Mouse (Mus musculus): Measurements from ENCODE around the gene Lrrc74a.

Lrrc74a gene

DNA sequence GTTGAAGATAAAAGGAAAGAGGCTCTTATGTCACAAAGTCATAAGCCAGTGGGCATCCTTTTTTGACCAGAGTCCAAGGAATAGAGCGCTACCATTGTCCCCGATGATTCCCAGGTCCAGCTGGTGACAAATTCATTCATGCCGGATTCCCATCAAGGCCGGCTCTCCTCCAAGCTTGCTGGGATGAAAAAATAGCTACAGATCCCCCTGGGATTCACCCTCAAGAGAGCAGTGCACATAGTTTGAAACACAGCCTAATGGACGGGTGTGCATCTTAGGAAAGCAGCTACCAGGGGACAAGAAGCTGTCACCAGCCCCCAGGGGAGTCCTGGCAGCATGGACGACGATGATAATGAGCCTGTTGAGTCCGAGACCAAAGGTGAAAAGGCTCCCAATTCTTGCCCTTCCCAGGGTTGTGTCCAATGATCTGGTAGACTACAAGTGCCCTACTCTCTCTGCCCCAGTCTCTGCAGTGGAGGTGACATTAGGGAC lies at the start of gene Lrrc74a:
Gene Lrrc74a (plus strand): TSS at position 51 of the 492 bp plus-strand sequence.
- DNase-seq (ENCODE audit: low spot score in 2 of 2) = no peak

GRCm38 (mm10) chr12:86685275-86685674 lies 48.9 kb upstream of the Lrrc74a start:
- DNase-seq (ENCODE audit: low spot score in 2 of 2) = no peak

- DNase-seq (ENCODE audit: low spot score in 2 of 2) = peak in 1 of 2 experiments; percentile 69
Measured at GRCm38 (mm10) chr12:86686551-86687330, 47.4 kb upstream of the Lrrc74a start.

- no peak for DNase-seq (ENCODE audit: low spot score in 2 of 2)
Measured at GRCm38 (mm10) chr12:86687445-86687955, 46.7 kb upstream of the Lrrc74a start.

- no peak for DNase-seq (ENCODE audit: low spot score in 2 of 2)
Measured at GRCm38 (mm10) chr12:86687971-86688573, 46.1 kb upstream of the Lrrc74a start.

- DNase-seq (ENCODE audit: low spot score in 2 of 2) = no peak
Measured at GRCm38 (mm10) chr12:86688917-86689316, 45.3 kb upstream of the Lrrc74a start.

- no peak for DNase-seq (ENCODE audit: low spot score in 2 of 2)
Measured at GRCm38 (mm10) chr12:86690700-86691485, 43.3 kb upstream of the Lrrc74a start.

DNA sequence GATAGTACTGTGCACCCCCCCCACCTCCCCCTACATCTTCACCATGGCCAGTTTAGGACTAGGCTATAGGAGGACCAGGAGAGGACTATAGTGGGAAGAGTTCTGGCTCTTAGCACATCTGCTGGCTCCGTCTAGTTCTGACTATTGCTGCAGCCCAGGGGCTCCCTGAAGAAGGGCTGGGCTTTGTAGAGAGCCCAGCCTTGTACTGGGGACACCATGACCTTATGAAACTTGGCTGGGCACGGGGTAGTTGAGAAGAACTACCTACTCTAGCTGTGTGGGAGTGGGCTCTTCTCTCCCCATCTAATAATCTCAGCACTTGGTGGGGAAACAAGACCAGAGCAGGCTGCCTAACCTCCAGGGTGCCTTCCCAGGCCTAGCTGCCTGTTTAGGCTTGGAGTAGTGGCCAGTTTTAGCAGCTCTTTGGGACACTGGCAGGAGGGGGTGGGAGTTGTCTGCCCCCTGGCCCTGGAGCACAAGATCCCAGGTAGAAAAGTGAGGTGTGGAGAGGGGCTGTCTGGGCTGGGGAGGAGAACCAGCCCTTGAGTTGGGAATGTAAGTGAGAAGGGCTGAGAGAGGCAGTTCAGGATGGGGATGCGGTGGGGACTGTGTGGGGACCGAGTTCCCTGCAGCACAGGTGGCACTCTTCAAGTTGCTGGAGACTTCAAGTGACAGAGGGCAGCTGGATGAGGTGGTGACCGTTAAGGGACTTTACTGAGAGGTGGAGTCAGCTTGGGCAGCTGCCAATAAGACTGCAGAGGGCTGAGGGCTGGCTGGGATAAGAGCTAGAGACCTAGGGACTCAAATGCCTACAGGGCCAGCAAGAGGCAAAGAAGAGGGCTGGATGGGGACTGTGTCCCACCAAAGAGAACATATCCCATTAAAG lies 41.5 kb upstream of the Lrrc74a start:
- DNase-seq (ENCODE audit: low spot score in 2 of 2) = no peak

GRCm38 (mm10) chr12:86693389-86693788 lies 40.8 kb upstream of the Lrrc74a start:
- no peak for DNase-seq (ENCODE audit: low spot score in 2 of 2)

DNA sequence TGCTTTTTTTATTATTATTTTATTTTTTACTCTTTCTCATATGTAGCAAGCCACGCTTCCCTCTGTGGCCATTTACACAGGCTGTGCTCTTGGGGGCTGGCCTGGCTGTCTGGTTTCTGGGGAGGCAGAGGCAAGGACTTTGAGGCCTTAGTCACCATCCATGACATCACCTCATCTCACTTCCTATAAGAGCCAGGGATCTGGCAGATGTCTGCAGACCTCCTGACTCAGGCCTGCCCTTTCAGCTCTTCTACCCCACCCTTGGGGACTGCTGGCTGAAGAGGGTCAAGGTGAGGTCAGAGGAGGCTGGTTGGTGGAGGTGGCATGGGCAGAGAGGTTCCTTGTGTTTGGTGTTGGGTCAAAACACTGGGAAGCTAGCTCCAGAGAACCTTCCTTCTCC lies 39.7 kb upstream of the Lrrc74a start:
- no peak for DNase-seq (ENCODE audit: low spot score in 2 of 2)

DNA sequence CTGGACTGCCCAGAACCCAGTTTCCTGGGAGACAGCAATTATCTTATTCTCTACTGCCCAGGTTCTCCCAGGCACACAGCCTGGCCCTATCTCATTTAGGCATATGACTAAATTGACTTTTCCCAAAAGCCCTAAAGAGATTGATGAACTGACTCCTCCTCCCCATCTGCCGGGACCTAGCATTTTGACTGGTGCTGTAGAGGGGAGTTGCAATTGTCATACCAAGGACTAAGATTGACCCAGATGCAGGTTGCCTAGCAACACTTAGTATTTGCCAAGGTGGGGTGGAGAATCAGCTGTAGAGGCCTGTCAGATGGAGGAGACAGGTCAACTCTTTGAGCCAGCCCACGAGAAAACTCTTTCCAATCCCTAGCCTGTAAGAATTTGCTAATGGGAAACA lies 36.2 kb upstream of the Lrrc74a start:
- no peak for DNase-seq (ENCODE audit: low spot score in 2 of 2)

DNA sequence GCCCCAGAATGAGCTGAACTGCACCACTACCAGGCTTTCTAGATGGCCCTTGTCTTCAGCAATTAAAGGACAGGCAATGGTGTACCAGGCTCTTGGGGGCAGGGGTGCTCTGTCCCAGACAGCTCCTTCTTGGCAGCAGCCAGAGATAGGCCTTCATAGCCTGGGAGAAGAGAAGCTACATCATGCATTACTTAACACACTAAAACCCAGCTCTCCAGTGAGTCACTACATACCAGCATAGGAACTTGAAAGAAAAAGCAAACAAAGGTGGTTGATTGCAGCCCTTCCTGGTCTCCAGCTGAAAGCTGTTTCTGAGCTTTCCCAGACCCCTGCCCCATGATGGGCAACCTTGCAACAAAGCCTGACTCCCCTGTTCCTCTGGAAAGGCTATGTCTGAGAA lies 35.6 kb upstream of the Lrrc74a start:
- no peak for DNase-seq (ENCODE audit: low spot score in 2 of 2)

DNA sequence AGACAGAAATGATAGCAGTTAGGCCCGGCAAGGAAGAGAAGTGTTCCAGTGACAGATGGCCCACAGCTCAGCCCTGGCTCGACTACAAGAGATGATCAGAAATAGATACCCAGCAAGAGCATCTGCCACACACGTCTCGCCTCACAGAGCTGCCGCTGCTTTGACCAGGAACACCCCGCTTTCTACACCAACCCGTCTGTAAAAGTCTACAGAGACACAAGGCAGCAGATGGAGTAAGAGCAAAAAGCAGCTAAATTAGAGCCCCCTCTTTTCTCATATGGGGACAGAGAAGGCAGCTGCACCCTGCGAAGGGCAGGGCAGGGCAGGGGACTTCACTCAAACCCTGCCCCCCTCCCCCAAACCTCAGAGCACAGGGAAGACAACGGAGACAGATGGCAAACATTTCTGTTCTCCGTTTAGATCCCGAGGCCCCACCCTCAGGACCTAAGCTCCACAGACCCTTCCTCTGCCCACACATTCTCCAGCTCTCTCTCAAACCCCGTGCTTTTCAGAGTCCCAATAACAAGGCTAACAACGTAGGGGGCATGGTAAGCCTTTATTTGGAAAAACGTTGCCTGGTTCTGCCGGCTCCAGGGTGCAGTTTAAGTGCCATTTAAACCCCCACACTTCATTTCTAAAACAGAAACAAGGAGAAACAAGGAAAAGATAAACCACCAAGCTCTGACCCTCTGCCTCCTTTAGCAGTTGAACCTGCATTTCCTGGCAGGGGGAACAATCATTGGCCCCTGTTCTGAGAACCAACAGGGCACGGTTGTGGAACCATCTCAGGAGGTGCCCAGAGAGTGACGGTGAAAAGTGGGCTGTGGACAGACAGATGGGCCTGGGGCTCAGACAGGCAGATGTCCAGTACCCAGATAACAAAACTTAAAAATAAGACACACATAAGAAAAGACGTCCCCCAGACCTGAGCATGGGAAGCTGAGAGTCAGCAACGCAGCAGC lies 33.9 kb upstream of the Lrrc74a start:
- peak in 1 of 2 experiments; percentile 64 for DNase-seq (ENCODE audit: low spot score in 2 of 2)

- DNase-seq (ENCODE audit: low spot score in 2 of 2) = no peak
Measured at GRCm38 (mm10) chr12:86700927-86701310, 33.2 kb upstream of the Lrrc74a start.

- no peak for DNase-seq (ENCODE audit: low spot score in 2 of 2)
Measured at GRCm38 (mm10) chr12:86701491-86701890, 32.7 kb upstream of the Lrrc74a start.

GRCm38 (mm10) chr12:86702690-86703089 lies 31.5 kb upstream of the Lrrc74a start:
- no peak for DNase-seq (ENCODE audit: low spot score in 2 of 2)

DNA sequence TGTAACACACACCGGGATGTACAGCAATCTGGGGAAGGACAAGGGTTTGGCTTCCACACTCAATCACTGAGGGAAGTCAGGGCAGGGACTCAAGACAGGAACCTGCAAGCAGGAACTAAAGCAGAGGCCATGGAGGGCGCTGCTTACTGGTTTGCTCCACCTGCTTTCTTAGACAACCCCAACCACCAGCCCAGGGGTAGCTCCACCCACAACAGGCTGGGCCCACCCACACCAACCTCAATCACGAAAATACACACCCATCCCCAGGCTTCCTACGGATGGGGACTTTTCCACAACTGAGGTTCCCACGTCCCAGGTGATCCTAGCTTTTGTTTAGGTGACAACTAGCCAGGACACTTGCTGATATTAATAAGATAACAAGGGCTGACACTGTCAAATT lies 28.3 kb upstream of the Lrrc74a start:
- no peak for DNase-seq (ENCODE audit: low spot score in 2 of 2)

GRCm38 (mm10) chr12:86714026-86714425 lies 20.1 kb upstream of the Lrrc74a start:
- DNase-seq (ENCODE audit: low spot score in 2 of 2) = no peak

- DNase-seq (ENCODE audit: low spot score in 2 of 2) = peak; percentile 79 to 88
Measured at GRCm38 (mm10) chr12:86715401-86715800, 18.8 kb upstream of the Lrrc74a start.

- no peak for DNase-seq (ENCODE audit: low spot score in 2 of 2)
Measured at GRCm38 (mm10) chr12:86716962-86717361, 17.2 kb upstream of the Lrrc74a start.

Data from cerebellum, postnatal 4 days (tissue).